Mouse (Mus musculus) megakaryocyte, embryonic 14.5 days (primary cell): Measurements from ENCODE around the gene Src.

Experiments
- FLI1 ChIP-seq: IDR thresholded peaks from 2 replicates; pipeline ENCODE4 v1.6.1; 2012; ENCODE audit warnings: low read length, inconsistent platforms, mixed read lengths
- GATA1 ChIP-seq: IDR thresholded peaks from 3 replicates; pipeline ENCODE4 v1.6.1; 2012; ENCODE audit warnings: mixed read lengths, low read length, inconsistent platforms, borderline replicate concordance

- no peak for TF ChIP-seq GATA1
- TF ChIP-seq FLI1: no peak
Measured at GRCm38 (mm10) chr2:157401261-157401660, 17.0 kb upstream of the Src start.
